Mouse (Mus musculus) A20 (cell line): ENCODE measurements at regions not wholly inside any gene's neighbourhood (a gene's known extent, or its start where the extent isn't known, plus 50 kb on each side); places are given as distances from the start of the nearest gene placed in this dataset.
"Not testable (repeated sequence)": the region's sequence is repeated elsewhere in the genome, so short reads cannot be mapped to it uniquely, and the experiment has no call there.

Experiments used
- DNase-seq: peaks from one replicate; pipeline ENCODE4 v3.0.0-alpha.2; 2011; ENCODE audit warnings: low read depth, low spot score

GRCm38 (mm10) chr6:67954570-67954969 lies 419.0 kb upstream of the Tacstd2 start:
- DNase-seq, result not testable (repeated sequence)

DNA sequence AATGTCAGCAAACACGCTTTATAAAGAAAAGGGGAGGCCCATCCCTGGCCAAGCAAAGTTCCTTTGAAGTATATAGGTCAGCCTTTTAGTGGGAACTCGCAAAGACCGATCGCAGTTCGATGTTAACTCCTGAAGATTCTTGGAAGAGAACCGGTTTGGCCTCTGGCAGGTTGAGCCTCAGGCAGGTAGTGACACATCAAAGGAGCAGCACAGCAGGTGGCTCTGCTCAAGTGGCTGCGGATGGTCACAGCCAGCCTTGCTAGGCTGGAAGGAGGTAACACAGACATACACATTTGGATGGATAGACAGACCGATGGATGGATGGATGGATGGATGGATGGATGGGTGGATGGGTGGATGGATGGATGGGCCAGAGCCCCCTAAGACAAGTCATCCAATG lies 395.9 kb upstream of the Tacstd2 start:
- not testable (repeated sequence) for DNase-seq

DNA sequence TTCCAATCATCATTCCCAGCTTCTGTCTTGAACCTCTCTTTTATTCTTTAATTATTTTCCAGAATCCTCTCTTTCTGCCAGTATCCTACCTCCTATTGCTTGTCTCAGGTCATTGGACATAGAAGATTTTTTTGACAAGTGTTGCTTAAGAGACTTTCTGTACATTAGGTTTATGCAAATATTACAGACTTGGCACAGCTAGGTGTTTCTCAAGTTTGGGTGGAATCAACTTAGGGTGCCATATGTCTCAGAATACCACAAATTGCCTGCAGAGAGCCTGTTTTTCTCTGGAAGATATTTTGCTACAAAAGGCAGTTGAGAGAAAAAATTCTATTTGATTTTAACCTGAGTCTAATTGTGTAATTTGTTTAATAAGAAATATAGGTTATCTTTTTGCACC lies 386.9 kb upstream of the Tacstd2 start:
- no peak for DNase-seq

DNA sequence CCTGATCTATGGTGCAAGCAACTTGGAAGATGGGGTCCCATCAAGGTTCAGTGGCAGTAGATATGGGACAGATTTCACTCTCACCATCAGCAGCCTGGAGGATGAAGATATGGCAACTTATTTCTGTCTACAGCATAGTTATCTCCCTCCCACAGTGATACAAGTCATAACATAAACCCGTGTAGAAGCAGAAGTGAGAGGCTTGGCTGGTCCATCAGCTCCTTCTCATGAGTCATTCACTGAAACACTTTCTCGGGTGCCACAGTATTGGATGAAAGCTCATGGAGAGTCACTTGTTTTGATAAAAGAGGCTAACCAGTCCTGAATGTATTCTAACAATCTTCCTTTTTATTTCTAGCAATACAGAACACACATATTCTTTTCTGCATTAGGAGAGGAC lies 378.3 kb upstream of the Tacstd2 start:
- DNase-seq, result peak; percentile 44

GRCm38 (mm10) chr6:67913309-67913708 lies 377.7 kb upstream of the Tacstd2 start:
- peak; percentile 57 for DNase-seq

- DNase-seq, result peak; percentile 63
Observed at GRCm38 (mm10) chr6:67896495-67896894, 360.9 kb upstream of the Tacstd2 start.

DNA sequence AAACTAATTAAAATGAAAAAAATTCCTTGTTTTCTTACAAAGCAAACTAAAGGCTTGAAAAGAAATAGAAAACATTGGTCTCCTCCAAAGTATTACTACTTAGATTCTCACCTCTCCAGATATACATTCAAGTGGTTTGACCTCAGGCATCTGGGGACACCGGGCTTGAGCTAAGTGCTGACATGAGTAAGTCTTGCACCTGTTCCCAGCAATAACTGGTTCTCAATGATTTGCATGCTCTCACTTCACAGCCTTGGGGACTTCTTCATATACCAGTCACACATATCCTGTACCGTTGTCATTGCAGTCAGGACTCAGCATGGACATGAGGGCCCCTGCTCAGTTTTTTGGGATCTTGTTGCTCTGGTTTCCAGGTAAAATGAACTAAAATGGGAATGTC lies 360.3 kb upstream of the Tacstd2 start:
- DNase-seq, result peak; percentile 60

GRCm38 (mm10) chr6:67887586-67887985 lies 352.0 kb upstream of the Tacstd2 start:
- no peak for DNase-seq

DNA sequence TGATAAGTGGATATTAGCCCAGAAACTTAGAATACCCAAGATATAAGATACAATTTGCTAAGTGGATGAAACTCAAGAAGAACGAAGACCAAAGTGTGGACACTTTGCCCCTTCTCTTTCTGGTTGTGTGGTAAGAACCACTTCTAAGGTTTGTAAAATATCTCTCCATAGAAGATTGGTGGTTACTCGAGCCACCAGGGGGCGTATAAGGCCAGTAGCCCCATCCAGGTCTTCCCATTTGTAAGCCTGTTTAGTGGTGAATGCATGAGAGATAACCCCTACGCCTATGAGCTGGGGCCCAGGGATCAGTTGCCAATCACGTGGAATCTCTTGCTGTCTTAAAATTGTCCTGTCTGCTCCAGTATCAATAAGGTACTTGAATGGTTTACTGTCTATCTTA lies 349.3 kb upstream of the Tacstd2 start:
- peak; percentile 30 for DNase-seq

DNA sequence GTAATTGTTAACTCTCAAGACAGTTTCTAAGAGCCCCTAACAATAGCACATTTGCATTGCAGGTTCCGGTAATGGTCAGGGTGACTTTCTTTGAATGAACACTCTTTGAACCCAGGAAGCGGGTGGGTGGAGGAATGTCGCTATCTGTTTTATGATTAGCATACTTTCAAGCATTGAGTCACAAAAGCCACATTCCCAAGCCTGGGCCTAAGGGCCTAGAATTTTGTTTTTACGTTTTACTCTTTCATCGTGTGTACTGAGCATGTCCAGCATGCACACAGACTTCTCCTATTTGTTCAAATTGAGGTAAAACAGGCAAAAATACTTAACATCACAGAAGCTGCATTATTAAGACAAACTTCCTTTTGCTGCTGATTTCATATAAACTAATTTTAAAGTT lies 345.9 kb upstream of the Tacstd2 start:
- not testable (repeated sequence) for DNase-seq

GRCm38 (mm10) chr6:67857945-67858344 lies 322.3 kb upstream of the Tacstd2 start:
- peak; percentile 1 for DNase-seq

GRCm38 (mm10) chr6:67839486-67839885 lies 303.9 kb upstream of the Tacstd2 start:
- peak; percentile 22 for DNase-seq

DNA sequence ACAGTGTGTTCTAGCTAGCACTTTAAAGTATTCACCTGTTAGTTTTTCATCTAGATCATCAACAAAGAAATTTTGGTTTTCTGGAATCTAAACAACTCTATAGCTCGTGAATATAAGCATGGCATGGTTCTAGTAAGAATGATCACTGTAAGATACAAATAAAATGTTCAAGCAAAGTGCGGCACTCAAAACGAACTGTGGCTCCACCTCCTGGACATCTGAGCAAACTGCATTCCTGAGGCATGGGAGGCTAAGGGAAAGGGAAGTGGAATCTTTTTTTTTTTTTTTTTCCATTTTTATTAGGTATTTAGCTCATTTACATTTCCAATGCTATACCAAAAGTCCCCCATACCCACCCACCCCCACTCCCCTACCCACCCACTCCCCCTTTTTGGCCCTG lies 276.9 kb upstream of the Tacstd2 start:
- peak; percentile 37 for DNase-seq

DNA sequence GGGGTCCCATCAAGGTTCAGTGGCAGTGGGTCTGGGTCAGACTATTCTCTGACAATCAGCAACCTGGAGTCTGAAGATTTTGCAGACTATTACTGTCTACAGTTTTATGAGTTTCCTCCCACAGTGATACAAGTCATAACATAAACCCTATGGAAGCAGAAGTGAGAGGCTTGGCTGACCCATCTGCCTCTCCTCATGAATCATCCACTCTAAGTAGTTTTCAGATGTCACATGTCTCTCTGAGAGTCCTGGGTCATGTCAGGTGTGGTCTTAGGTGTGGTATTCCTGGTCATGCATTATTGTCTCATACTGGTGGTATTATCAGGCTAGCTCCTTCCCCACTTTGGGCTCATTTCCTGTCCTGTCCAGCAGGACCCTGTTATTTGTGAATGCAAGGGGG lies 255.8 kb upstream of the Tacstd2 start:
- DNase-seq, result peak; percentile 30

GRCm38 (mm10) chr6:67790742-67791141 lies 255.1 kb upstream of the Tacstd2 start:
- peak; percentile 23 for DNase-seq

- DNase-seq, result no peak
Observed at GRCm38 (mm10) chr6:67787091-67787765, 251.6 kb upstream of the Tacstd2 start.

- no peak for DNase-seq
Observed at GRCm38 (mm10) chr6:67778883-67779282, 243.3 kb upstream of the Tacstd2 start.

- not testable (repeated sequence) for DNase-seq
Observed at GRCm38 (mm10) chr6:67754102-67754501, 218.5 kb upstream of the Tacstd2 start.

DNA sequence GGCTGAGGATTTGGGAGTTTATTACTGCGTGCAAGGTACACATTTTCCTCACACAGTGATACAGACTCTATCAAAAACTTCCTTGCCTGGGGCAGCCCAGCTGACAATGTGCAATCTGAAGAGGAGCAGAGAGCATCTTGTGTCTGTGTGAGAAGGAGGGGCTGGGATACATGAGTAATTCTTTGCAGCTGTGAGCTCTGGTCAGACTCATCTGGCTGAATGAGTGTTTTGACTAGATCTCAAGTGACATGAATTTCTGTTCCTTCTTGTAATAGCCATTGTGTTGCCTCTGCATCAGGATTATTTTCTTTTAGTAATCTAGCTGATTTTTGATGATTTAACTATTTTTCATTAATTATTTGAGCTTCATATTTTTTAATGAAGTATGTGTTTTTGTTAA lies 190.0 kb upstream of the Tacstd2 start:
- peak; percentile 1 for DNase-seq

GRCm38 (mm10) chr6:67698952-67699351 lies 163.4 kb upstream of the Tacstd2 start:
- not testable (repeated sequence) for DNase-seq

DNA sequence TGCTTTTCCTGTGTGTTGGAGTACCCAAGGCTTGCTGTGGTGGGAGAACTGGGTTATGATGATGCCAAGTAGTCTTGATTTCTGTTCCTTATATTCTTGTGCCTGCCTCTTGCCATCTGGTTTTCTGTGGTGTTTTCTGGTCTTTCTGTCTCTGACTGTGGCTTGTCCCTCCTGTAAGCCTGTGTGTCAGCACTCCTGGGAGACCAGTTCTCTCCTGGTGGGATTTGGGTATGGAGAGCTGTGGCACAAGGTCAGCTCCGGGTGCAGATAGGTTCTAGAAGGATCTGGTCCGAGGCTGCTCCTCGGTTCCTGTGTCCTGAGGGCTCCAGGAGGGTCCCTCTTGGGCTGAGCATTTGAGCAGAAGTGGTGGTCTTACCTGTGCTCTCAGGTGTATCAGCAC lies 155.4 kb upstream of the Tacstd2 start:
- not testable (repeated sequence) for DNase-seq

GRCm38 (mm10) chr6:67683105-67683504 lies 147.5 kb upstream of the Tacstd2 start:
- not testable (repeated sequence) for DNase-seq

GRCm38 (mm10) chr6:67681641-67682040 lies 146.0 kb upstream of the Tacstd2 start:
- DNase-seq, result not testable (repeated sequence)

- DNase-seq, result not testable (repeated sequence)
Observed at GRCm38 (mm10) chr6:67679106-67679505, 143.5 kb upstream of the Tacstd2 start.
